Mouse (Mus musculus) liver, embryonic 14.5 days (tissue): ENCODE results near the gene Megf8.

Experiments
- CTCF ChIP-seq: IDR thresholded peaks from 2 replicates; pipeline ENCODE4 v1.5.1; 2016; ENCODE audit warnings: antibody characterized with exemption, low read depth, control low read depth
- EP300 ChIP-seq: IDR thresholded peaks from 2 replicates; pipeline ENCODE4 v1.6.1; 2016; ENCODE audit warnings: antibody characterized with exemption, low read depth

DNA sequence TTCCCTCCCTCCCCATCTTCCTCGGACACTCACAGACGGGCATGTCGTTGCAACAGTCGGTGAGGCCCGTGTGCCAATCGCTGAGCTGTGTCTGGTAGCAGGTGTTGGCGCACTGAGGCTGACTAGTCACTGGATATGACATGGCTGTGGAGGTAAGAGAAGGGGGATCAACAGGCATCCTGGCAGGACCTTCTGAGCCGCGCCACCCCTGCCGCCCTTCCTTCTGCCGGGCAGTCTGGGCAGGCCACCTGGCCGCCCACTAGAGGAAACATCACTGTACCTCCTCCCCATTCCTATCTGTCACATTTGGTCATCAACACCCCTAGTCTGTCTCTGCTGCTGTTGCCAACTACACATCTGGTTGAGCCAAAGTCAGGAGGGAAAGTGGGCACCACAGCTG is 51.4 kb downstream of the Megf8 start:
- TF ChIP-seq CTCF (no peak), EP300 (no peak)
